Mouse (Mus musculus) limb, embryonic 14.5 days (tissue): ENCODE data around the gene Psip1. TPM values are rescaled to one million over a fixed set of nuclear protein-coding genes. Genes with fewer than 3 reads are reported as not detected.

Source experiments
- ATAC-seq: fragments of 200-750 bp; cut with Nextera tagmentation; 2 replicates; pipeline ENCODE4 v1.8.0; 2017; ENCODE audit warnings: low read depth, moderate number of reproducible peaks, moderate TSS enrichment; ENCODE audit not compliant: low FRiP score
- DNase-seq: peaks from one replicate; pipeline ENCODE4 v3.0.0-alpha.2; 2015; ENCODE audit warnings: low spot score
- H3K27ac ChIP-seq: fragments of 300-500 bp; sonication (generic); replicated peaks from 2 replicates; pipeline ENCODE4 v1.5.1; 2014; ENCODE audit warnings: low read depth, mild to moderate bottlenecking, low read length, moderate library complexity, mixed read lengths
- H3K27me3 ChIP-seq: fragments of 300-500 bp; sonication (generic); 2 replicates; pipeline ENCODE4 v1.6.1; 2014; ENCODE audit warnings: low read length, mixed read lengths; ENCODE audit not compliant: control insufficient read depth, insufficient read depth
- H3K36me3 ChIP-seq: fragments of 300-500 bp; sonication (generic); 2 replicates; pipeline ENCODE4 v1.6.1; 2014; ENCODE audit warnings: mild to moderate bottlenecking, low read length, moderate library complexity, mixed read lengths; ENCODE audit not compliant: control insufficient read depth, insufficient read depth
- H3K4me1 ChIP-seq: fragments of 300-500 bp; sonication (generic); 2 replicates; pipeline ENCODE4 v1.6.1; 2014; ENCODE audit warnings: antibody characterized with exemption, low read length, mixed read lengths; ENCODE audit not compliant: control insufficient read depth, insufficient read depth
- H3K4me2 ChIP-seq: fragments of 300-500 bp; sonication (generic); replicated peaks from 2 replicates; pipeline ENCODE4 v1.6.1; 2014; ENCODE audit warnings: low read depth, mild to moderate bottlenecking, low read length, moderate library complexity; ENCODE audit not compliant: severe bottlenecking
- H3K4me3 ChIP-seq: fragments of 300-500 bp; sonication (generic); replicated peaks from 2 replicates; pipeline ENCODE4 v1.5.1; 2014; ENCODE audit warnings: low read length
- H3K9ac ChIP-seq: fragments of 300-500 bp; sonication (generic); 2 replicates; pipeline ENCODE4 v1.6.1; 2014; ENCODE audit warnings: mild to moderate bottlenecking, low read depth, low read length, moderate library complexity; ENCODE audit not compliant: severe bottlenecking
- H3K9me3 ChIP-seq: fragments of 300-500 bp; sonication (generic); 2 replicates; pipeline ENCODE4 v1.6.1; 2016; ENCODE audit warnings: low read length; ENCODE audit not compliant: control insufficient read depth
- POLR2A ChIP-seq: fragments of 200-500 bp; IDR thresholded peaks from 2 replicates; pipeline ENCODE4 v1.8.0; 2012; ENCODE audit warnings: inconsistent platforms, mild to moderate bottlenecking, moderate library complexity, borderline replicate concordance; ENCODE audit not compliant: insufficient read depth, insufficient read length; ENCODE audit errors: extremely low read depth
- WGBS: fragments of 180-500 bp; shearing (Covaris S2); extraction: QIAGEN DNeasy Blood & Tissue Kit; methylation state at CpG from one replicate; pipeline ENCODE4 v1.1.7; 2014; 5-methylcytosine and 5-hydroxymethylcytosine counted together
- polyA plus RNA-seq, 2 experiments: library from polyadenylated mRNA; depleted of rRNA in 1 of 2; stranded (reverse) in 1 of 2; unstranded in 1 of 2; fragments of >200 nt; fragmentation: Nextera tagmentation in 1 of 2; extraction: Ambion mirVana in 1 of 2; gene quantifications; 2 replicates each; pipeline versions ENCODE4 v1.2.1 to v1.2.3; 2012 to 2014

Psip1 gene
- polyA plus RNA-seq, 2 experiments, result 120 to 138 TPM

GRCm38 (mm10) chr4:83526988-83527334 is 40.7 kb upstream of the Psip1 start:
- ATAC-seq (no peak), DNase-seq (no peak)
- TF ChIP-seq POLR2A, result no peak
- WGBS, result 46% methylated on average over 6 of the region's 6 CpGs
- no peak overlapping the region for H3K27ac ChIP-seq
- H3K4me2 ChIP-seq, result no peak overlapping the region
- H3K27me3 ChIP-seq, result no peaks in the 10 kb centered on the region
- no peak overlapping the region for H3K4me3 ChIP-seq
- H3K4me1 ChIP-seq, result peaks cover 13% of the 10 kb centered on the region; the same call in 1 of the 2 replicates
- no peaks in the 10 kb centered on the region for H3K9me3 ChIP-seq
- no peaks in the 10 kb centered on the region for H3K36me3 ChIP-seq
- no peak overlapping the region for H3K9ac ChIP-seq

- DNase-seq, result peak; percentile 51
- no peaks in the 10 kb centered on the region for H3K27me3 ChIP-seq
- H3K9ac ChIP-seq, result peak overlapping the region; percentile 69; the same call in 1 of the 2 replicates
- WGBS, result 4% methylated on average over 13 of the region's 13 CpGs
- no peak overlapping the region for H3K27ac ChIP-seq
- peak overlapping the region; percentile 85 for H3K4me2 ChIP-seq
- H3K4me1 ChIP-seq, result peaks cover 13% of the 10 kb centered on the region; the same call in 1 of the 2 replicates
- no peaks in the 10 kb centered on the region for H3K9me3 ChIP-seq
- no peak for ATAC-seq
- H3K36me3 ChIP-seq, result no peaks in the 10 kb centered on the region
- H3K4me3 ChIP-seq, result peak overlapping the region; percentile 74
- no peak for TF ChIP-seq POLR2A
These were observed 40.2 kb upstream of the Psip1 start for GRCm38 (mm10) chr4:83526270-83526987.

GRCm38 (mm10) chr4:83525690-83526055 is 39.4 kb upstream of the Psip1 start:
- H3K27me3 ChIP-seq, result no peaks in the 10 kb centered on the region
- TF ChIP-seq POLR2A, result no peak
- no peaks in the 10 kb centered on the region for H3K36me3 ChIP-seq
- peak overlapping the region; percentile 85 for H3K4me2 ChIP-seq
- peak overlapping the region; percentile 74 for H3K4me3 ChIP-seq
- peak overlapping the region; percentile 16; the same call in 1 of the 2 replicates for H3K27ac ChIP-seq
- peak overlapping the region; percentile 69 for H3K9ac ChIP-seq
- H3K4me1 ChIP-seq, result peaks cover 13% of the 10 kb centered on the region; the same call in 1 of the 2 replicates
- DNase-seq, result peak; percentile 15
- 0% methylated on average over 18 of the region's 18 CpGs for WGBS
- peak; percentile 56 for ATAC-seq
- no peaks in the 10 kb centered on the region for H3K9me3 ChIP-seq

GRCm38 (mm10) chr4:83524843-83525689 is 38.8 kb upstream of the Psip1 start, which contains the start of gene Ccdc171:
Ccdc171 (plus strand) TSS chr4:83525545.
- WGBS, result under 1% methylated on average over 66 of the region's 73 CpGs

DNA sequence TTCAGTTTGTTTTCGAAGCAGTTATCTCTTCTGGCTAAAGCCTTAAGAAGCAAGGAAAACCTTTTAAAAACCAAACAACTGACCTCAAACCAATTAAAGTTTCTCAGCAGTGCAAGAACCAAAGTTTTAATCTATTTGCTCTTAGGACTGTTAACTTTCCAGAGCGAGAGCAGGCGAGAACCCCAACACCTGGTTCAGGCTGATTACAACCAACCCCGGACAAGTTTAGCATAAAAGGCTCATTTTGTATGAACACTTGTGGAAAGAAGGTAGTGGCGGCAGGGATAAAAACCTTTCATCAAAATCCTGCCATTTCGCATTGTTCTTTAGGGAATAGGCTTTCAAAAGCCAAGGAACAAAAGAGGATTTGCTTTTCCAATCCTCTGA is 38.2 kb upstream of the Psip1 start:
- ATAC-seq, result no peak

More at GRCm38 (mm10) chr4:83524843-83525689, 38.8 kb upstream of the Psip1 start, which contains the start of gene Ccdc171:
- no peaks in the 10 kb centered on the region for H3K36me3 ChIP-seq
- H3K4me3 ChIP-seq, result peak within 1 kb of the TSS; percentile 74
- H3K27me3 ChIP-seq, result no peaks in the 10 kb centered on the region
- ATAC-seq (peak; percentile 95), DNase-seq (peak; percentile 90)
- peak within 1 kb of the TSS; percentile 94 for H3K27ac ChIP-seq
- peaks cover 13% of the 10 kb centered on the region; the same call in 1 of the 2 replicates for H3K4me1 ChIP-seq
- no peaks in the 10 kb centered on the region for H3K9me3 ChIP-seq
- TF ChIP-seq POLR2A, result peak; percentile 94; the same call in 1 of the 2 replicates
- H3K9ac ChIP-seq, result peak within 1 kb of the TSS; percentile 74
- peak within 1 kb of the TSS; percentile 85 for H3K4me2 ChIP-seq

More for the DNA sequence above, 38.2 kb upstream of the Psip1 start:
- H3K27me3 ChIP-seq, result no peaks in the 10 kb centered on the region
- peak overlapping the region; percentile 74 for H3K9ac ChIP-seq
- H3K9me3 ChIP-seq, result no peaks in the 10 kb centered on the region
- peaks cover 13% of the 10 kb centered on the region; the same call in 1 of the 2 replicates for H3K4me1 ChIP-seq
- H3K4me2 ChIP-seq, result peak overlapping the region; percentile 85
- peak overlapping the region; percentile 74 for H3K4me3 ChIP-seq
- H3K27ac ChIP-seq, result peak overlapping the region; percentile 94
- no peak for DNase-seq
- TF ChIP-seq POLR2A, result no peak
- 9% methylated on average over 6 of the region's 6 CpGs for WGBS
- H3K36me3 ChIP-seq, result no peaks in the 10 kb centered on the region
